Mouse (Mus musculus) spleen, postnatal 36 days (tissue): ENCODE measurements around the gene Ccl9.

Source experiments
- DNase-seq, 2 experiments: peaks; one replicate each; pipeline ENCODE4 v3.0.0; 2022; ENCODE audit warnings: low spot score in 2 of 2, mixed read lengths in 1 of 2

Gene Ccl9

DNA sequence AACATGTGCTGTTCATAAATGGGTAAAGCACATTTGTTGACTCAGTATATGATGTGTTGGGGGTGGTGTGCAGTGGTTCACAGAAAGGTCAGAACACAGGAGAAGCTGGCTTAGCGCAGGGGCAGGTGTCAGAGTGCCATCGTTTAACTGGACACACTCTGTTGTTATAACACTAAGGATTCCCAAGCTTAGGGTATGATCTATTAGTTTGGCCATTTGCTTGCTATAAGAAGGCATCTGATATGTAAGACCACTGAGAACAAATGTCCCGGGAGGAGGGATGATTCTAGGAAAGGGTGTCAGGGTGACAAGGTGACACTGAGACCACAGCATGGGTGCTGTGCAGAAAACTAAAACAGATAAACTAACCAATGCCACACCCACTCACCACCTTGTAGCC is 41.6 kb downstream of the Ccl9 start:
- DNase-seq, result no peak

DNA sequence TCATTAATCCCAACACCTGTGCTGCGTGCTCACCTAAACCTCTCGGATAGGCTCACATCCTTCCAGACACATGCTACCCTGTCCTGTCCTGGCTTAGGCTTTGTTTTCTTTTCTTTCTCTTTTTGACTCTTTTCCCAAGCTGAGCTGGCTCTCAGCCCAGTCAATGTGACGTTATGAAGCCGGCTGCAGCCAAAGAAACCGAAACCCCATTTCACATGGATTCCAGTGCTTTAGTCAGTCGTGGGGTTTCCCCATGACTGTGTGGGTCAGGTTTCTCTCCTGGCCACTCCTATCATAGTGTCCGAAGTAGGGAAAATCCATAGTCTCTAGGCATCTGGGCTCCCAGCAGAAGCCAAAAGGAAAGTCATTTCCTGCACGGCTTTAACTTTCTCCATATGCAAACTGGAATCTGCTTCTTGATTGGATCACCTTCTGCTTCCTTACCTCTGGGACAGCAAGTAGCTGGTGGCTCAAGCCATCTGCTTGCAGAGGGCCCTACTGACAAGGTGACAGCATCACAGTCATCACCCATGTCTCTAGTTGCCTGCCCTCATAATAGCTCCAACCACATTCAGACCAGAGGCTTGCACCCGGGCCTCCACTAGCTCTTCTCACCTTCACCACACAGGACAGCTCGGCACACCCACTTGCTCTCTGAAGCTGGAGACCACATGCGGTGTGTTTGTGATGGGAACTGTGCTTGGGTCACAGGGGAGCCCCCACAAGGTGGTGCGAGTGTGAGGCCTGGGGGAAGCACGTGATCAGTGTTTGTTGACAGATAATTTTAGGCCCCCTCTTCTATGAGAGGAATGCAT is 43.6 kb downstream of the Ccl9 start:
- DNase-seq, result peak; percentile 21 to 39

GRCm38 (mm10) chr11:83534143-83534542 is 44.3 kb downstream of the Ccl9 start:
- no peak for DNase-seq

DNA sequence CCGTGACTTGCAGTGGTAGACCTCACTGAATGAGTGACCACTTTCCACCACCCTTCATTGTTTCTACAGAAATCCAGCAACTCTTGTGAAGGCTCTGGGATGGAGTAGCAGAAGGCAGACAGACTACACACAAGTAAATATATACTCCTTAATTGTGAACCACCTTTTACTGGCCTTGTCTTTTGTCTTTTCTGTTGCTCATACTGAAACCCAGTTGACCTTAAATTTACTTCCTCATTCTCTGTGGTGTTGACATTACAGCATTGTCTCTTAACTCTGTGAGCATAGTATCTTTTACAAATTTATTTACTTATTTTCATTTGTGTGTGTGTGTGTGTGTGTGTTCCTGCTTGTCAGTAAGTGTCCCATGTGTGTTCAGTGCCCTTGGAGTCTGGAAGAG is 45.2 kb downstream of the Ccl9 start:
- DNase-seq, result no peak

GRCm38 (mm10) chr11:83530360-83530759 is 48.1 kb downstream of the Ccl9 start, which contains the start of gene Ccl5:
Gene Ccl5 (minus strand): TSS chr11:83530518.
- no peak for DNase-seq

DNA sequence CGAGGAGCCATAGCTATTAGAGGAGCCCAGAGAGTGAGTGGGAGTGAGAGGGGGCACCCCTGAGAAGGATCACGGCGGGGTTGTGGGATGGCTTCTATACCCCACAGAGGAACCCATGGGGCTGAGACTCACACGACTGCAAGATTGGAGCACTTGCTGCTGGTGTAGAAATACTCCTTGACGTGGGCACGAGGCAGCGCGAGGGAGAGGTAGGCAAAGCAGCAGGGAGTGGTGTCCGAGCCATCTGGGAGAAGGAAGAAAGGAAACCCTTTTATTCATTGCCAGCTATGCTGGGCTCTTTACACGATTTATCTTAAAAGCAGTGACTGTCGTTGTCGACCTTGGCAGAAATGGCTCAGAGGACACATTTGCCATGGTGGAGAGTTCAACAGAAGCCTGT is 49.4 kb downstream of the Ccl9 start:
- DNase-seq, result no peak
